Mouse (Mus musculus) olfactory bulb, adult 2 months (tissue): ENCODE data around the gene Tspan1.

Source experiments
- CTCF ChIP-seq: fragments of 200-500 bp; IDR thresholded peaks from 2 replicates; pipeline ENCODE4 v1.5.1; 2012; ENCODE audit warnings: low read depth, mild to moderate bottlenecking, low read length, moderate library complexity; ENCODE audit not compliant: insufficient read depth
- POLR2A ChIP-seq: fragments of 200-500 bp; IDR thresholded peaks from 2 replicates; pipeline ENCODE4 v1.6.1; 2012; ENCODE audit warnings: mild to moderate bottlenecking, low read depth, low read length, moderate library complexity; ENCODE audit not compliant: insufficient read depth

DNA sequence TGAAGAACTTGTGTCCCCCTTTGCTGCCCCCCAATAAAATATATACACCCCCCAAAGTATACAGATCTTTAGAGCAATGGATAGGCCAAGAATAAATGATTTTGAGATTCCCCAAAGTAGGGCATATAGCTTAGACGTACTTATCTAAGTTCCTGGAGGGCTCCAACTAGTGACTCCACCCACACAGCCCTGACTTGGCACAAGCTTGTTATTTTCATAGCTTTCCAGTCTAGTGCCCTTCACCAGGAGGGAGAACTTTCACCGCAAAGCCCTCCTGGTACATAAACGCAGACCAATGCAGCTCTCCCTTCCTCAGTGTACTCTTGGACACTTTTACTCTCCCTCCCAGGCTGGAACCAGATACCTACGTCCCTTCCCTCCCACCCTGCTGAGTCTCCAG, 5.3 kb downstream of the Tspan1 start:
- TF ChIP-seq POLR2A, result no peak
- no peak for TF ChIP-seq CTCF
